Mouse (Mus musculus): ENCODE results near the gene Gm37240.
"Not testable (repeated sequence)": the region's sequence is repeated elsewhere in the genome, so short reads cannot be mapped to it uniquely, and the experiment has no call there.

Gene Gm37240

DNA sequence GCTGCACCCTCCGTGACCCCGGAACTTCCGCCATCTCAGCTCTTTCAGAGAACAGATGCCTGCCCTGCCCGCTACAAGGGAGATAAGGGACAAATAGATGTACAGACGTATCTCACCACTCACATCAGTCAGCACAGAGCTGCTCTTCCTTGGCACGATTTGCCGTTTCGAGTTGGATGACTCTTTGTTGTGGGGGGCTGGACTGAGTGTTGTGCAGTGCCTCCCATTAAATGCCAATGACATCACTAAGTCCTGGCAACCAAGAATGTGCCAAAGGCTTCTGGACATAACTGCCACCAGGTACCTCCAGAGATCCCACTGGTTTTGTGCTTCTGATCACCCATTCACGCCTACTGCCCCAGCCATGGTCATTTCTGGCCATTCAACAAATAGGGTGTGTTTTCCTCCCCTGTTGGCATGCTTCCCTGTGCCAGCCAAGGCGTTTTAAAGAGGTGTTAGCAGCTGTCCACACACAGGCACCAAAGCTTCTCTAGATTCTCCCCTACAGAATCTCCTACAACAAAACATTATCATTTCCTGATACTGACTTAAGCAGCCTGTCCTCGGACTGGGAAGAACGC is 1233.0 kb downstream of the Gm37240 start:
- peak; percentile 39 to 47 for DNase-seq

DNA sequence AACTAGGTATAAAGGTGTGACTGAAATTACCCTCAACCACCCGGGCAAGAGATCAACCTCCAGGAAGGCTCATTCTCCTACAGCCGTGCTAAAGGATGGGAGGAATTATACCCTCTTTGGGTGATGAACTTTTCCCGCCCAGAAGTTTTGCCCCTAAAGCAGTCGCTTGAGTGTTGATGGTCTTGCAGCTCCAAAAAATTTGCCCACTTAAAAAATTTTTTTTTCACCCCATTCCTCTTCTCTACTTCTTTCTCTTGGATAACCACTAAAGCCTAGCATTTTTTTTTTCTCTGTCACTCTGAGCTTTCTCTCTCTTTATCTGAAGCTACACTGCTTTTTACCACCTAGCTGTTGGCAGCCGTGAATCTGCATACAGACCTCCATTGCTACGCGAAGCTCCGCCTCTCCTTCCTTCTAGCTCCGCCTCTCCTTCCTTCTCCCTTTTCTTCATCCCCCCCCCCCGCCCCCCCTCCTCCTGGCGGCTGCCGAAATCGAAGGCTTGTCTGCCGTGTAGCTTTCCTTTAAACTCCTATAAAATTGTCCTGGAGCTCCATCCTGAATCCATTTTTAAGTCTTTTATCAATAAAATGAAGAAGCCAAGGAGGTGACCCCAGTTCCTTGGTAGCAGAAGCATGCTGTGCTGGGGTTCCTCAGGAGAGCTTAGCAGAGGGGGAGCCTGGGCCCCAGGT is 1233.6 kb downstream of the Gm37240 start:
- DNase-seq, result peak in 1 of 2 experiments; percentile 53

DNA sequence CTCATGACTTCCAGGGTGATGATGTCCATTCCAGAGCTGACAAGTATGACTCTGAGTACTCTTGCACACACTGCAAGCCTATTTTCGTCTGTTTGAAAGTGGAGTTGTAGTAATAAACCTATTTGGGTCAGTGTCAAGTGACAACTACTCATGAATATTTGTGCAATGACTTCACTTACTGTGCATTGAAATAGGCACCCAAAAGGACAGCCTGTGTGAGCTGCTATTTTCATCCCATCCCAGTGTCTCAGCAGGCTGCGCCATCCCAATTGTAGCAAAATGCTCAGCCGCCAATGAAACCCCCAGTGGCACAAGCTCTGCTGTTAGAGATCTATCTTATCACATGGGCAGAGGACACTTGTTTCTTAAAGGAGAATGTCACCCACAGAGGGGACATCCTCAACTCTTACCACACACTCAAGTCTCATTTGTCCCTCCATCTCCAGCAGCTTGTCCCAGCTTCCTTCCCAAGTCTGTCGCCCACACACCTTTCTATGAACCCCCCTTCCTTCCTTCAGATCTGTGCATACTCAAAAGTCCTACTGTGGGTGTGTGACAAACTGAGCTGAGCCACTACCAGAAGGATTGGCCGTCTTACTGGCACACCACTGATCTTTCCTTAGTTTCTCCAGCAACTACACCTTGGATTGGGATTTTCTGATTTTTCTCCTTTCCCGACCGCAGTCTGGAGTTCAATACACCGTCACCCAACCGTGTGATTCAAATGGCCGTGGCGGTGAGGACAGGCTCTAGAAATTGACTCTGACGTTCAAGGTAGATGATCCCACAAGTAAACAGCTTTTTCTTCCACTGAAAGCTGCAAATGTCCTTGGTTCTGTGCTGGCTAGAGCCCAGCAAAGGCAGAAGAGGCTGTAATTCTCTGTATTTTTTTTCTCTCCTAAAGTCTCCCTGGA is 1234.4 kb downstream of the Gm37240 start:
- DNase-seq, result no peak

DNA sequence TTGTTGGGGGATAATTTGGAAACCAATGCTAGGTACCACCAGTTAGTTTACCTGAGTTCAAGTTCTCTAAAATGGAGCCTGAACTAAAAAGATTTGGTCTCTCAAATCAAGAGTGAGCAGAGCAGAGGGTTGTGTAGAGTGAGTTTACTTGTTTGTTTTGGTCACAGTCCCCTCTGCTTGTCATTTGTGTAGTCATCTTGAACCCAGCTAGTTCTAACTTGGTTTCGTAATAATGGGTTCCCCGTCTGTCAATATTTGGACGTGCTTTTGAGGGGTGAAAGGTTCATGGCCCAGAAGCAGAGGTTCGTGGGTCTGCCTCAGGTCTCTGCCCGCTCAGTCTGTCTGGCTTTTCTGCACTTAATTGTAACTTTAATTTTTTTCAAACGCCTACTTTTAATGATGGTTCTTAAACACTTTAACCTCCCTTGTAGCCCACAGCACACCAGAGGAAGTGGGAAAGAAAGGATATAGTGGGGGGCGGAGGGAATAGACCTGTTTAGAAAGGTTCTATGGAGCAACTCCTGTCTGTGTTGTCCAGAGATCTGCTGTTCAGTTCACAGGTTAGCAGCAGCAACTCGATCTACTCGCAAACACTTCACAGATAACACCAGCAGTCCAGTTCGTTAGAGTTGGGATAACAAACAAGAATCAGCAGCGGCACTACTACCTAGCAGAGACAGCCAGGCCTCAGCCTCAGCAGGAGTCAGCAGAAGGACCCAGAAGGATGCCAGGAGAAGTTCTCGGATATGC is 1237.6 kb downstream of the Gm37240 start:
- DNase-seq, result no peak

DNA sequence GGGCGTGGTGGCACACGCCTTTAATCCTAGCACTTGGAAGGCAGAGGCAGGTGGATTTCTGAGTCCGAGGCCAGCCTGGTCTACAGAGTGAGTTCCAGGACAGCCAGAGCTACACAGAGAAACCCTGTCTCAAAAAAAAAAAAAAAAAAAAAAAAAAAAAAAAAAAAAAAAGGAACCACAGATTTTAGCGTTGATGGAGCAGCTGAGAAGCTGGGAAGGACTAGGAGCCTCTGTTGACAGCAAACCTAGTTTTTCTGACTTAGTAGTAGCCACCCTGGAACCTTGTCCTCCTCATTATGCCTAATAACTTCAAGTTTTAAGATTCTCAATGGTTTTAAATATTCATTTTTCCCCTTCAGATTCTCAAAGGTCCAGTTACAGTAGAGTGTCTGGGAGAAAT is 1239.2 kb downstream of the Gm37240 start:
- not testable (repeated sequence) for DNase-seq

DNA sequence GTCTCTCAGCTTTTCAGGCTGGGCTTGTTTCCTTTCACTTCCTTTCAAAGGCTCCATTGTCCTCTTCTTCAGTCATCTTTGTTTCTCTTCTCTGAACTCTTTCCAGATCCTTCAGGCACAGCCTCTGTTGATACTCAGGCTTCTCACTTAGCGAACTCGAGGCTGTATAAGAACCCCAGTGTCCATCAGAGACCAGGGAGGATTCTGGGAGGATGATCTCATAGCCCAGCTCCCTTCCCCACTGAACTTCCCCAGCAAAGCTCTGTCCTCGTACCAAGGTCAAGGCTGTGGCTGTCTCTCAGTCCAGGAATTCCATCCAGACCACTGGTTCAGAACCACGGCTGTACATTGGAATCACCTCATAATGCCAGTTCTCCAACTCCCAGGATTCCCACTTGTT is 1239.7 kb downstream of the Gm37240 start:
- no peak for DNase-seq

DNA sequence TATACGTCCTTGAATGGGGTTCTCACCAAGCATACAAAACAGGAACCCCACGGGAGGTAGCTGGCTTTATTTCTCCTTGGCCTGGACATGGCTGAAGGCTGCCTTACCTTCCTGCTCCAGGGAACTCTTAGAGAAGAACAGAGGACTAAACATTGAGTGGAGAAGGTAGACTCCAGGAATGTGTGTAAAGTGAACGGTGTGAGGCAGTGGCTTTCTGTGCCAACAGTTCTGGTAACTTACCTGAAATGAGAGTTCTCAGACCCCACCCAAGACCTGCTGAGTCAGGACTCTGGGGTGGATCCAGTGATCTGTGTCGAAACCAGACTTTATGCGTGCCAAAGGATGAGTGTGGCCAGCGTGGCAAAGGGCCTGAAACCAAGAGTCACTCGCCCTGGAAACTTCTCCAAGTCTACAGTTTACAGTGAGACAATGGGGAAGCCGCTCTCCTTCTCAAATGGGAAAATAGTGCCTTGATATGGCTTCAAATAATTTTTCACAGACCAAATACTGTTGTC is 1240.9 kb downstream of the Gm37240 start:
- DNase-seq, result no peak

DNA sequence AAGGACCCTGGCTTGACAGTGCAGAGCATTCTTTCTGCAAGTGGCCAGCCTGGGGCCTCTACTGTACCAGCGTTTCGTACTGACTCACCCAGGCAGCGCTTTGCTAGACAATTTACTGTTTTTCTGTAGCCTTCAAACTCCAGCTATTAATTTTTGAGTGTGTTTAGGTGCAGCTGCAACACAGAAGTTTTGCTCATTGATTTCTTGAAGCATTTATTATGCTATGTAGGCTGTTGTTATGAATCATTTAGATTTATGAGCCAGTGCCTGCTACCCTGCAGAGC is 1241.4 kb downstream of the Gm37240 start:
- no peak for DNase-seq

DNA sequence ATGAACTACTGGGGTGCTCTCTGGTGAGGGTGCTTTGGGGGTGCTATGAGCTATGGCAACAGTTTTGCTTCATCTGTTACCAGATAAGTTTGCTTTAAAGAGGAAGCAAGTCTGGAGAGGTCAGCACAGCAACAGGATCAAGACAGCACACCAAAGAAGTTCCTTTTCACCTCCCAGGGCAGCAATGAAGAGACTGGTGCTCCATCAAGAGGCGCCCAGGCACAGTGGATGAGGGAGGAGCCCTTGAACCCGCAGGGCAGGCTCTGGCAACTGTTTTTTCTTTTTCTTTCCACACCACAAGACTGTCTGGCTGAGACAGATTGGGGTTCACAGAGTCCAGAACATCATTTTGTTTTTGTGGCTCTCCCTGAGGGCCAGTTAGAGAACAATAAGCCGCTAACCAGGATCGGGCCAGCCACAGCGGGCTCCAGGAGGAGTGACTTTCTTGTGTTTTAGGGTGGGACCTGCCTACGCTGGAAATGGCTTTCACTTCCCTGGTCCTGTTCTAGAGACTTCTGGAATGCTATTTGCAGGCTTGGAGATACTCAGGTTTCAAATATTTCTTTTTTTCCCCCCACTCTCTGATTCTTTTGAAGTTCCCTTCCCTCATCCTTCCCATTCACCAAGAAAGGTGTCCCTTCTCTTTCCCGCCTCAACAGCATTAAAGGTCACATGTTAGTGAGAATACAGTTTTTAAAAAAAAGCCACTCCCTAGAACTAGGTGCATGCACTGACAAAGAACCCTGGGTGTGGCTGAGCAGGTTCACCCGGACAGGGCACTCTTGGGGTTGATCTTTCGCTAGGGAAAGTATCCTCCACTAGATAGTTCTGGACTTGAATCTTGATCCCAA is 1241.9 kb downstream of the Gm37240 start:
- DNase-seq, result no peak

DNA sequence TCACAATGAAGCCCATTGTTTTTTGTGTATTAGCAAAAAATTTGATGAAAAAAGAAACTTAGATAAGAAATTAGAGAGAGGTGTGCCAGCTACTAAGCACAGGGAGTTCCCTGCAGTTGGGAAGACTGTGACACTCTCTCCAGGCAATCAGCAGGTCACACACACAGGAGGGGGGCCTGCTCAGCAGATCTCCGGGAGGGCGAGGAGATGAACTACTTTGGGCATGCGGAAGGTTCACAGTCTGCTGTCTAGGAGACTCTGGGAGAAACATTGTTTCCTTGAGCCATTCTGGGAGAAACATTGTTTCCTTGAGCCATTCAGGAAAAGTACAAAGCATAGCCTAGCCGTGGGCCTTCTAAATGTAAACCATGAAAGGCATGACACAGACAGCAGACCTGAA is 1244.4 kb downstream of the Gm37240 start:
- no peak for DNase-seq

DNA sequence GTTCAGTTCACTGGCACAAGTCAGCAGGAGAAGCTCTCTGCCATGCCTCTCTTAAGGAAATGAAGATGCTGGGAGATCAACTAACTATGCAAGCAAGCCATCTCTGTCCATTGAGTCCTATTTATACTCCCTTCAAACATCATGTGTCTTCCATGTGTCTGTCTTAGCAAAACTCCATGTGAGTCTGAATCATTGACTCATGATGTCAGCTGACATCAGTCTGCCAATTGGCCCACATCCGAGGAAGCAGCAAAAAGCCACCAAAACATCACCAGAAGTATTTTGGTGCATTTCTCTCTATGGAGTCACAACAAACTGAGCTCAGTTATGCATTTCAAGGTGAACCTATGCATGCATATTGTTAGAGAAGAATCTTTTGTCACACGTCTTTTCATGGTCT is 1245.9 kb downstream of the Gm37240 start:
- DNase-seq, result no peak

DNA sequence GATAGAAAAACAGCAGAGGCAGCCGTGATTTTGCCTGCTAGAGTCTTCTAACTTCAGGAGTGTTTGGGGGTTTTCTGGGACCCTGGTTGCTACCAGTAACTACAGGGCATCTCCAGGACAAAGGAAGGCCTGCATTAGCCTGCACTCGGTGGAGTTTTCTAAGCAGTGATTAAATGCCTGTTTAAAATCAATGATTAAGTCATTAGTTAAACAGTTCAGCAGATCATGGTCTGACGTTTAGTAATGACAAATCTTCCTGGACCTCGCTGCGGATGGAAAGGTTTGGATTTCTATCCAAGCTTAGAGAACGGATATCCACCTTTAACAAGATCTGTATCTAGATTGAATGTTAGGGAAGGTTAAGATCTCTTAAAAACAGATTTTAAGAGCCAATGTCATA is 1246.8 kb downstream of the Gm37240 start:
- no peak for DNase-seq

DNA sequence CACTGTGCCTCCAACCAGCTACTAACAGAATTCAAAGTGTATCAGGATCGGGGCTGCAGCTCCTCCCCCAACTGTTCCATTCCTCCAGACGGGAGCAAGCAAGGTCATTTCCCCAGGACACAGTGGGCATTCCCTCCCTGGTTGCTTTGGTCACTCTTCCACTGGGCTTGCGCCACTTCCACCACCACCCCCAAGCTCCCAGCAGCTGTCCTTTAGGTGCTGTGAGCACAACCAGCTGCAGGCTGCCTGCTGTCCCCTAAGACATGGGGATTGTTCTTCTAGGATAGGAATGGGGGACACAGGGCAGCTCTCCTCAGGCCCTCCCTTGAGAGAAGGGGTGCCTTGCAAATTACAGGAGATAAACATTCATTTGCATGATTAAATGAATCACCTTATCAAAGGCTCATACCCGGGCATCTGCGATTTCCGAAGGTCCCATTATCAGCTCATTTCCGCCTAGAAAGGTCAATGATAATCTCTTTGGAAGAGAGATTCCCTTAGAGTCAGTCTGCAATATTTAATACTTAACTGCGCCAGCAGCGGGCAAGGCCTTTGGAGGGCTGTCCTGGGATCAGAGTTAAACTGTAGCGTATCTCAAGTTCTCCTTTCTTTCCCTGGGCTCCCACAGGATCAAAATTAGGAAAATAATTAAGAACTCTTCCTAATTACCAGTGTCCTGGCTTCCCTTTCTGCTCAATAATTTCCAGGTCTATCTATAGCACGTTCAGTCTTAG is 1247.4 kb downstream of the Gm37240 start:
- DNase-seq, result no peak

DNA sequence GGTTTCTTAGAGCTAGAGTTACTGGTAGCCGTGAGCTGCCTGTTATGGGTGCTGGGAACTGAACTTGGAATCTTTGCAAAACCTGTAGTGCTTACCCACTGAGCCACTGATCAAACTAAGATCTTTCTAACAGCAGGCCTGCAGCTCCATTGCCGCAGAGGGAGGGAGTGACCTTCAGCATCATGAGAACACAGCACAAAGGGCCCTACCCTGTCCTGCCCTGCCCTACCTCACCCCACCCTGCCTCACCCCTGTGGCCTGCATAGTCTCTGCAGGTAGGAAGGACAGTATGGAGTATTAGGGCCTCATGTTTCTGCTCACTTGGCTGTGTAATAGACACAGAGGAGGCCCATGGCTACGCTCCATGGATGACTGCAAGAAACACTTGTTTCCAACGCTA is 1248.5 kb downstream of the Gm37240 start:
- no peak for DNase-seq

DNA sequence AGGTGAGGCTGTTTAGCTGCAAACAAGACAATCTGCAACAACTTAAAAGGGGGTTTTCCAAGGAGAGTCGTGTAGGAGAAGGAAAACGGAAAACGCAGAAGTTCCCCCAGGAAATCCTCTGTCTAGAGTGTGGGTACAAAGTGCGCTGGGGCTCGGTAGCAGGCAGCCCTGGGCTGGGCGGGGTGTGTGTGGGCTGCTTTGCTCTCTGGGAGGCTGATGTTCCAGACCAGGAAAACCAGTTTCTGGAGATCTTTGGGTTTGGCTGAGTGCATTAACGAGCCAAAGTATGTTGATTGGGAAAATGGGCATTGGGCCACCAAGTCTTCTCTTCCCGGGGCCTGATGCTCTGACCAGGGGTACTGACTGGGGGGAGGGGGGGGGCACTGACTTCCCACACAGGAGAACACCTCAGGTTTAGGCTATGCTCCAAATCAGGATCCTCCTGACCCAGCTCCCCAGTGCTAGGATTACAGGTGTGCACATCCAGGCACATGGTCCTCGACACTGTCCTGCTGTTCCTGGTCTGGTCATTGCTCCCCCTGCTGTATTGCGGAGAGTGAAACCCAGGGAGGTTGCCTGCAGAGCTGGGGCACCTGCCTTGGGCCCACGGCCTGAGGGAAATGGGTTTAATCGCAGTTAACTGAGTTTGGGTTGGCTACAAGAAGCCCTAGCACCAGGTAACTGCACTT is 1249.3 kb downstream of the Gm37240 start:
- DNase-seq, result no peak

DNA sequence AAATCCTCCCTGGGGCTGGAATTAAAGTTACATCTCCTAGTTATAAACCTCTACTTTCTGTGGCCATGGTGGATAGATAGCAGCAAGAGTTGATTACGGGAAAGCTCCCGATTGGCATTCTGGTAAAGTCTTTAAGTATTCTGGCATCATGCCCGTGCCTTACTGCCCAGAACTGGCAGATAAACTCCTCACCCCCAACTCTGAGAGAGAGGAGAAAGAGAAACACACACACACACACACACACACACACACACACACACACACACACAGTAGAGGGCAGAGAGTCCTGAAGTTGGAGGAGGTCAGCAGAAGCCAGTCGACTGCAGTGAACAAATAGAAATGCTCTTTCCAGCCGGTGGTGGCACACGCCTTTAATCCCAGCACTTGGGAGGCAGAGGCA is 1250.2 kb downstream of the Gm37240 start:
- DNase-seq, result no peak

DNA sequence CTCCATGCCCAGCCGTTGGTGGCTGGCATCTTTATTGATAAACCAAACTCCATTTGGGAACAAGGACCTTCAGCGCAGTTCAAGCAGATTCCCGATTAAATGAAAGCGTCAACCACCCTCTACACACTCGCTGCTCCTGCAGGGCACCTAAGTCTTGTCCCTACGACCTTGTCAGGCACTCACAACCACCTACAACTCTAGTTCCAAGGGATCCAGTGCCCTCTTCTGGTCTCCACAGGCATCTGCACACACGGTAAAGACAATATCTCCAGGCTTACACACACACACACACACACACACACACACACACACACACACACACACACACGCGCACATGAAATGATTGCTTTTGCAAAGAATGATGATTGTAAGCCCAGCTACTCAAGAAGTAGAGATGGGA is 1255.7 kb downstream of the Gm37240 start:
- DNase-seq, result no peak

DNA sequence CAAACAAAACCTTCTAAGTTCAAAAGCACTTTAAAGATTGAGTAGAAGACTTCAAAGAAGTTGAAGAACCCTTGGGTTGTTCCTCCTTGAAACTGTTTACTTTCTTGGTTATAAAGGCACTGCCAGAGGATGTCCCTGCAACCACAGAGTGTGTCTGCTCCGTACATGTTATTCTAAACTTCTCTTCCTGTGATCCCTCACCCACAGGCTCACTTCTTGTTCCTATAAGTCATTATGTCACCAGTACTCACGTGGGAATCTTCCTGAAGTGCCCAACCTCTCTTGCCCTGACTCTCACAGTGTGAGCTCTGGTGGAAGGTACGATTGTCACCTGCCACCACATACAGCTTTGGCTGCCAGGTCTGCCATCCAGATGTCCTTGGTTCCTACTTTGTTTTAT is 1265.3 kb downstream of the Gm37240 start:
- DNase-seq, result no peak

DNA sequence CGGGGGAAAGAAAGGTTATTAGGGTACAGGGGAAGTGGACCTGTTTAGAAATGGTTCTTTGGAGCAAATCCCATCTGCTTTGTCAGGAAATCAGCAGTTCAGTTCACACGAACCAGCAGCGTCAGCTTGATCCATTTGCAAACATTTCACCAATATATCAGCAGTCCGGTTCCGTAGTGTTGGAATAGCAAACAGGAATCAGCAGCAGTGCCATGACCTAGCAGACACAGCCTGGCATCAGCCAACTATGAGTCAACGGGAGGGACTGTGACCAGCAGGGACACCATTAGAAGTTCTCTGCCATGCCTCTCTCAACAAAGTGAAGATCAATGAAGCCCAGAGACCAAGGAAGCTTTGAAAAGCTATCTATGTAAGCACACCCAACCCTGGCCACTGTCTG is 1267.6 kb downstream of the Gm37240 start:
- no peak for DNase-seq

DNA sequence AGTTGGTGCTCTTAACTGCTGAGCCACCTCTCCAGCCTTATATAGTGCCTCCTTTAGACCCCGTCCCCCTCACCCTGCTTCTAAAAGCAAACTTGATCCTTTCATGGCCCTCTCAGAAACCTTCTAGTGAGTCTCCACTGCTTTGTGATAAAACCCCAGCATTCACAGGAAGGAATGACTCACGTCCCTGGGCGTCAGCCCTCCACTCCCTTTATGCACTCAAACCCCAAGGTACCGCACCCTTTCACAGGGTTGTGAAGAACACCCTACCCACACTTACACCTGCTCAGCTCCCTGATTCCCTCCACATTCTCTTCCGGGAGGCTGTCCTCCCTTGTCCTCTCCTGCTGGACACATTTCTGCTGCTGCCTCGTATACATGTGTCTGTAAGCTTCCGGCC is 1268.3 kb downstream of the Gm37240 start:
- DNase-seq, result no peak

DNA sequence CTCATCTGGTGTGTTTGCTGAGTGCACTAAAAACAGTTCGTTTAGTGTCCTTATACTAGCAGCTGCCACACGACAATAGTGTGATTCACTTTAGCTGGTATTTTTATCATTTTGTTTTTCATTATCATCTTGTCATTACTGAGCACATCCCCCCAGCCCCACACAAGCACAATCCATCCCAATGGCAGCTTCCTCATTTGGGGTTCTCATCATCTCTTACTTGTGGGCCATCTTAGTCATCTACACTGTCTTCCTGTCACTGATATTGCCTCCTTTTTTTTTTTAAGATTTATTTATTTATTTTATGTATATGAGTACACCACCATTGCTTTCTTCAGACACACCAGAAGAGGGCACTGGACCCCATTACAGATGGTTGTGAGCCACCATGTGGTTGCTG is 1268.7 kb downstream of the Gm37240 start:
- DNase-seq, result no peak
